Mouse (Mus musculus) heart, adult 2 months (tissue): ENCODE results near the gene Tgfb2.

ENCODE experiments used
- CTCF ChIP-seq: fragments of 200-600 bp; IDR thresholded peaks from 2 replicates; pipeline ENCODE4 v1.8.1; 2022; ENCODE audit warnings: antibody characterized with exemption, mild to moderate bottlenecking, moderate library complexity
- POLR2A ChIP-seq: fragments of 200-500 bp; IDR thresholded peaks from 2 replicates; pipeline ENCODE4 v1.6.1; 2011; ENCODE audit warnings: mild to moderate bottlenecking, low read depth, low read length, control low read depth; ENCODE audit not compliant: insufficient read depth

DNA sequence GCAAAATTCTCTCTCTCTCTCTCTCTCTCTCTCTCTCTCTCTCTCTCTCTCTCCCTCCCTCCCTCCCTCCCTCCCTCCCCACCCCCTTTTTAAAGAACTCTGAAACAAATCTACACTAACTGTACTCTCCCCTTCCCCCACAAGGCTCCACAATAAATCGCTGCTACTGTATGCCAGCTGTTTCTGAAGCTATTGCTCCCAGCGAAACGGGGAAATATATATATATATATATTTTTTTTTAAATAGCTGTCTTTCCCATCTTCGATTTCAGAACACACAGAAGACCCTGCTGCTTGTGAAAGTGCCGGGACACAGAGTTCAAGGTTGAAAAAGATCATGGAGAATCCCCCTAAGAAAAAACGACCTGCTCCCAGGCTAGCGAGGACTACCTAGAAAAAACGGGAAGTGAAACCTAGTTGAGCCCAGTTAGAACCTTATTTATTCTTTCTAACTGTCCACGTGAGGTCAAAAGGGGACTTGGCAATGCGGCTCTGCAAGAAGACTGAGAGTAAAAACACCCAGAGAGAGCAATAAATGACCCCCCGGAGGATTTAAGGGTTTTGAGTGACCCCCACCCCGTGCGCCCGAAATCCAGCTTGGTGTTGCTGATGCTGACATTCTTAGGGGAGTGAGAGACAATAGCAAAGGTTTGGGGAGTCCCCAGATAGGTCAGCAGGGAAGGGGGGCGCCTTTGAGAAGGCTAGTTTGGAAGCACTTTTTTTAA is 2.4 kb downstream of the Tgfb2 start:
- no peak for TF ChIP-seq POLR2A
- no peak for TF ChIP-seq CTCF
